Mouse (Mus musculus) embryonic facial prominence, embryonic 12.5 days (tissue): ENCODE data around the gene Dus3l. TPM values are rescaled to one million over a fixed set of nuclear protein-coding genes. Genes with fewer than 3 reads are reported as not detected.

Experiments used
- ATAC-seq: fragments of 200-750 bp; cut with Nextera tagmentation; 2 replicates; pipeline ENCODE4 v1.8.0; 2017; ENCODE audit not compliant: insufficient number of reproducible peaks, insufficient read depth, low FRiP score, low TSS enrichment
- H3K27ac ChIP-seq: fragments of 300-500 bp; sonication (generic); 2 replicates; pipeline ENCODE4 v1.5.1; 2016; ENCODE audit warnings: mild to moderate bottlenecking
- H3K27me3 ChIP-seq: fragments of 300-500 bp; sonication (generic); 2 replicates; pipeline ENCODE4 v1.6.1; 2016; ENCODE audit warnings: mild to moderate bottlenecking, moderate library complexity
- H3K36me3 ChIP-seq: fragments of 300-500 bp; sonication (generic); 2 replicates; pipeline ENCODE4 v1.6.1; 2016; ENCODE audit warnings: mild to moderate bottlenecking
- H3K4me1 ChIP-seq: fragments of 300-500 bp; sonication (generic); 2 replicates; pipeline ENCODE4 v1.6.1; 2016
- H3K4me2 ChIP-seq: fragments of 300-500 bp; sonication (generic); replicated peaks from 2 replicates; pipeline ENCODE4 v1.6.1; 2016; ENCODE audit warnings: mild to moderate bottlenecking, moderate library complexity
- H3K4me3 ChIP-seq: fragments of 300-500 bp; sonication (generic); 2 replicates; pipeline ENCODE4 v1.5.1; 2016; ENCODE audit warnings: mild to moderate bottlenecking
- H3K9ac ChIP-seq: fragments of 300-500 bp; sonication (generic); 2 replicates; pipeline ENCODE4 v1.6.1; 2016; ENCODE audit warnings: mild to moderate bottlenecking, moderate library complexity
- H3K9me3 ChIP-seq: fragments of 300-500 bp; sonication (generic); 2 replicates; pipeline ENCODE4 v1.6.1; 2016; ENCODE audit warnings: mild to moderate bottlenecking, moderate library complexity
- WGBS: fragments of 180-500 bp; shearing (Covaris S2); methylation state at CpG from one replicate; pipeline ENCODE4 v1.1.7; 2016; 5-methylcytosine and 5-hydroxymethylcytosine counted together
- polyA plus RNA-seq: library from polyadenylated mRNA; unstranded; fragments of >200 nt; fragmentation: Nextera tagmentation; extraction: Ambion mirVana; gene quantifications from 2 replicates; pipeline ENCODE4 v1.2.1, GENCODE M21; 2016

Gene Dus3l
- polyA plus RNA-seq, result 44.1 and 47.2 TPM in 2 replicates

DNA sequence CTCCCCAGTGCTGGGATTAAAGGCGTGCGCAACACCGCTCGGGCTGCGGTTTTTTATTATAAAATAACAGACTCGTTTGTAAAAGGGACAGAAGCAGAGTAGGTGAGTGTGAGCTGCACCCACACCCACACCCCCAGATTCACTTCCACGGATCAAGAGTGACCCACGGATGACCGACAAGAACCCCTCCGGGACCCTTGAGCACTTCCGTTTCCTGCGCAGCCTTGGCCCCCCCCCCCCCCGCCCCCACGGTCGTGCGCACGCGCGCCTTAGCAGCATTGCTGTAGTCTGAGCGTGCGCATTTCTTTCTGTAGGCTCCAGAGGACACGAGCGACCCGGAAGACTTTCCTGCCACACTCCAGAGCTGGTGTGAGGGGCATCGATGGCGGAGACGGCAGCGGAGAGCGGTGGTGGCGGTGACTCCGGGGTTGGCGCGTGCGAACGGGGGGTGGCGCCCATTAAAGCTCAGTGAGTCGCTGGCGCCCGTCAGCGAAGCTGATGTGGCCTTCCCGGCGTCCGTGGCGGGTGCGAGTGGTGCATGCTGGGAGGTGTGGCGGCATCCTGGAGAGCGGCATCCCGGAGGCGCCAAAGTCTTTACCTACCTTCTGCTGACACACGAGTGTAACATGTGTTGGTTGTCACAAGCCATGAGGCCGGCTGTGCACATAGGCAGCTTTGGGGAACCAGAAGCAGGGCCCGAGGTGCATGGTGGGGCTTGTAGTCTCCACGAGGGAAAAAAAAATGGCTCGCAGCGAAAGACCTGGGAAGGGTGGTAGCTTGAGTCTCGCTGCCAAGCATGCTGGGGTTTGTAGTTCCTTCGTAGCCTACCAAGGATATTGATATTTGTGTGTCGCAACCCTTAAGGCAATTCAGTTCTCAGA is at the start of gene Dus3l:
Gene Dus3l, plus strand, starts transcription at position 284 of the 881 bp plus-strand sequence.
- 2% methylated on average over 56 of the region's 58 CpGs for WGBS
- Histone ChIP-seq H3K4me1 (peaks cover 20% of the 10 kb centered on the region), H3K4me3 (peak within 1 kb of the TSS; percentile 76), H3K36me3 (peaks cover 32% of the 10 kb centered on the region), H3K4me2 (peak within 1 kb of the TSS; percentile 78), H3K9ac (peak within 1 kb of the TSS; percentile 74), H3K9me3 (no peaks in the 10 kb centered on the region), H3K27ac (peak within 1 kb of the TSS; percentile 93), H3K27me3 (peaks cover 9% of the 10 kb centered on the region; the same call in 1 of the 2 replicates)
- ATAC-seq, result peak; percentile 70

DNA sequence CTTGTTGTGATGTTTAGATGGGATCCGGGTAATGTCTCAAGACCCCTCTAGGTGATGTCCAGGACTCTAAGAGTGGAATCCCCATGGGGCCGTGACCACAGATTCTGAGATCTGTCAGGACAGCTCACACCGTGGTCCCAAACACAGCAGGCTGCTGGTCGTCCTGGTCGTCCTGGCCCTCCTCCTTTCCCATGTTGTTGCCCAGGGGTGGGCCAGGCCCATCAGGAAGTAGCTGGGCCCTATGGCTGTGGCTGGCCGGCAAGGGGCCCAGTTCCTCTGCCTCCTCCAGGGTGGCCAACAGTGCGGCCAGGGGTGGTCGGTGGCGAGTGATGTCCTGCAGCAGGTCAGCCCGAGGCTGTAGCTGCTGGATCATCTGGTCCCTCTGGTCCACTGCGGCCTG is 49.2 kb upstream of the Dus3l start:
- no peak for ATAC-seq
- Histone ChIP-seq H3K4me1 (peaks cover 21% of the 10 kb centered on the region), H3K36me3 (peaks cover 24% of the 10 kb centered on the region), H3K9me3 (no peaks in the 10 kb centered on the region), H3K27me3 (no peaks in the 10 kb centered on the region), H3K27ac (no peak overlapping the region), H3K4me2 (peak overlapping the region; percentile 78; the same call in 1 of the 2 replicates), H3K4me3 (no peak overlapping the region), H3K9ac (peak overlapping the region; percentile 67; the same call in 1 of the 2 replicates)
- WGBS, result 62% methylated on average over 11 of the region's 11 CpGs

GRCm38 (mm10) chr17:56715914-56716654 is 48.5 kb upstream of the Dus3l start:
- ATAC-seq, result no peak
- peaks cover 20% of the 10 kb centered on the region for H3K36me3 ChIP-seq
- peaks cover 21% of the 10 kb centered on the region for H3K4me1 ChIP-seq
- WGBS, result 23% methylated on average over 22 of the region's 22 CpGs
- H3K4me3 ChIP-seq, result peak overlapping the region; percentile 75
- peak overlapping the region; percentile 78 for H3K4me2 ChIP-seq
- H3K9me3 ChIP-seq, result no peaks in the 10 kb centered on the region
- H3K27ac ChIP-seq, result peak overlapping the region; percentile 69
- H3K9ac ChIP-seq, result peak overlapping the region; percentile 67
- no peaks in the 10 kb centered on the region for H3K27me3 ChIP-seq

DNA sequence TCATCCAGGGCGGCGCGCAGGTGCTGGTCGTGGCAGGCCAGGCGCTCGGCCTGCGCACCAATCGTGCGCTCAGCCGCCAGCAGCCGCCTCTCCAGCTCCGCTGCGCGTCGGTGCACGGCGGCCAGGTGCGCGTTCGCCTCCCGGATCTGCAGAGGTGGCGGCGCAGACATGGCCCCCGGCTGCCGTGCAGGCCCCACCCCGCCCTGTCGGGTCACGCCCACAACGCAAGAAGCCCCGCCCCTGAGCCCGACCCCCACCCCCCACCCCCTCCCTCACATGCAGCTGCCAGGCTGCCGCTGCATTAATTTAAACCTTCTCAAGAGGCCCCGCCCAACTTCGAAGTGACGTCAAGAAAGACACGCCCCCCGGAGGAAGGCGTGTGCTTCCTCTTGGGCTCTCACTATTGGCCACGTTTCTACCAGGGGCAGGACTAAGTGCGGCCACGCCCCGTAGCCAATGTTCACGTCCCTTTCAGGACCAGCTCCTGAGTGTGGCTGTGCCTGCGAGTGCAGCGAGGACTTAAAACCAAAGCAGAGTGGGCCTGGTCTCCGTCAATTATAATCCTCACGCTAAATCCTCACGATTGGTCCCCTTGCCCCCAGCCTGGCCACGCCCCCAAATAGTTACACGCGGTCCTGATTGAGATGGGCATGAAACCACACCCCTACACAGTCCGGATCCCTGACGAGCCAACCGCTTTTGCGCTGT is 47.7 kb upstream of the Dus3l start:
- Histone ChIP-seq H3K9me3 (no peaks in the 10 kb centered on the region), H3K4me3 (peak overlapping the region; percentile 75), H3K27me3 (no peaks in the 10 kb centered on the region), H3K4me2 (peak overlapping the region; percentile 78), H3K27ac (peak overlapping the region; percentile 69), H3K36me3 (peaks cover 20% of the 10 kb centered on the region), H3K4me1 (peaks cover 21% of the 10 kb centered on the region), H3K9ac (peak overlapping the region; percentile 88)
- under 1% methylated on average over 55 of the region's 55 CpGs for WGBS
- peak; percentile 93 for ATAC-seq

DNA sequence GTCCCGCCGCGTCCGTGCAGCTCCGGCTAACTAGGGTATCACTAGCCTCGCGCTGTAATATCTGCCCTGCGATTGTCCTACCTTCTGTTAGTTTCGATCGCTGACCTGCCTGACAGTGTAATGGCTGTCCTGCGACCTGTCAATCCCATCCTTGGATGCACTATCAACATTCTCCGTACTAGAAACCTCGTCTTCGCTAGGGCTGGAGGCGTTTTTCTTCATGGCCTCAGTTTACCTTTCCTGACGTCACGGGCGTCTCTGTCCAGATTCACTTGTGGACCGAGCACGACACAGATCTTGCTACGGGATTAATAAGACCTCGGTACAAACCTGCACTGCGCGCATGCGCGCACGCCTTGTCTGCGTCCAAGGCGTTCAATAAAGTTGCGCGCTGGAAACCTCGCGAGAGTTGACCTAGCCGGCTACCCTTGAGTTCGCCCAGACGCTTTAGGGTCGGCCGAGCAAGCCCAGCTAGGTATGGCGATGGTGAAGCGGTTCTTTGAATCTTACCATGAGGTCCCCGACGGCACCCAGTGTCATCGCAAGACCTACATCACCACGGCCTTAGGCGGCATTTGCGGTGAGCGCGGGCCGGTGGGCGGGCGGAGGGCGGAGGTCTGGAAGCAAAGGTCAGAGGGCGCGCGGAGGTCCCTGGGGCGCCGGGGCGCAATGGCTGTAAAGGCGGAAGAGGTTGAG is 47.0 kb upstream of the Dus3l start, which contains the start of the genes Ndufa11 and Vmac:
Gene Ndufa11, plus strand, starts transcription at position 405 of the 696 bp plus-strand sequence.
Gene Vmac, minus strand, starts transcription at position 660 of the 696 bp plus-strand sequence.
- Histone ChIP-seq H3K27ac (peak within 1 kb of the TSS; percentile 75), H3K4me1 (peaks cover 21% of the 10 kb centered on the region), H3K9ac (peak within 1 kb of the TSS; percentile 88), H3K4me2 (peak within 1 kb of the TSS; percentile 78), H3K4me3 (peak within 1 kb of the TSS; percentile 75), H3K36me3 (peaks cover 20% of the 10 kb centered on the region), H3K9me3 (no peaks in the 10 kb centered on the region), H3K27me3 (no peaks in the 10 kb centered on the region)
- ATAC-seq, result peak; percentile 64
- under 1% methylated on average over 59 of the region's 59 CpGs for WGBS

DNA sequence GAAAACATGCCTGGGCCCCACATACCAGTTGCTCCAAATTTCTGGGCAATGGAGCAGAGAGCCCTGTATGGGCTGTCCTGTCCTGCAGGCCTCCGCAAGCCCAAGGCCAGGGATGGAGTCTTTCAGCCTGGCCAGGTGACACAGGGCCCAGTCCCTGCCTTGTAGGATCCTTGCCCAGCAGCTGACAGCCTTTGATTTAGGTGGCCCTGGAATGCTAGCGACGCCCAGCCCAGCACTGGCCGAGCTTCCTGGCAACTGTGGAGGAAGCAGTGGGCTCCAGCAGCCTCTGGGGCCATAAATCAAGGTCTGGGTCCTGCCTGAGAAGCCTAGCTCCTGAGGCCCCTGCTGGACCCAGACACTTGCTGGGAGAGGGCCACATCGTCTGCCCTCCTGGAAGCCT is 42.1 kb upstream of the Dus3l start:
- Histone ChIP-seq H3K4me3 (no peak overlapping the region), H3K4me1 (peaks cover 23% of the 10 kb centered on the region), H3K9me3 (no peaks in the 10 kb centered on the region), H3K4me2 (no peak overlapping the region), H3K27me3 (no peaks in the 10 kb centered on the region), H3K9ac (no peak overlapping the region), H3K36me3 (peaks cover 34% of the 10 kb centered on the region), H3K27ac (no peak overlapping the region)
- WGBS, result 93% methylated on average over 5 of the region's 5 CpGs
- no peak for ATAC-seq

DNA sequence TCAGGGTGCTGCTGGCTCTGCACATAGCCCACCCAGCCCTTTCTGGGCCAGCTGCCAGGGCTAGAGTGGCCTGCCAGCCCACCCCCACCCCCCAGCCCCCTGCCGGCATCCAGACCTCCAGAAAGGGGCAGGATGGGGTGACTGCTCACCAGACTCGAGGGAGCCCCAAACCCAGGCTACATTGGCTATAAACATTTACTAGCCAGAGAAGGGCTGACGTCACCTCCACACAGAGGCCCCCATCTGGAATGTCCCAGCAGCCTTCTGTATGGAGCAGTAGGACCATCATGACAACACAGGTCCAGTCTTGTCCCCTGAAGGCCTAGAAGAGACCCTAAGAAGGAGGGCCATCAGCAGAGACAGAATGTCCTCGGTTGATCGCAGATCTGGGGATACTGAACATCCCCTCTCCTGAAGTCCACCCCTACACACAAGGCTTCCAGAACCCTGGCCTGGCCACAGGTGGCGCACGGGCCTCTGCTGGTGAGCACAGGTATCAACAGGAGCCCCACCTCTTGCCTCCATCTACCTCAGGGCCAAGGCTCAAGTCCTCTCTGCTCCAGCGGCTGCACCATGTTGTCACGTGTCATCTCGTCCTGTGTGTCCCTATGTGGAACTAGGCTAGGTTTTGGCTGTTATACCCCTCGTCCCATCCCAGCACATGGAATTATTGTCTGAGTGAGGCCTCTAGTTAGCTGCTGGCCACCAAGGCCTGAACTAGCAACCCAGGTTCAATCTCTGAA is 41.0 kb upstream of the Dus3l start:
- no peak overlapping the region for H3K9ac ChIP-seq
- 86% methylated on average over 11 of the region's 11 CpGs for WGBS
- no peak overlapping the region for H3K27ac ChIP-seq
- no peak overlapping the region for H3K4me3 ChIP-seq
- no peaks in the 10 kb centered on the region for H3K27me3 ChIP-seq
- H3K9me3 ChIP-seq, result no peaks in the 10 kb centered on the region
- peaks cover 34% of the 10 kb centered on the region for H3K36me3 ChIP-seq
- ATAC-seq, result no peak
- peaks cover 30% of the 10 kb centered on the region for H3K4me1 ChIP-seq
- H3K4me2 ChIP-seq, result no peak overlapping the region

DNA sequence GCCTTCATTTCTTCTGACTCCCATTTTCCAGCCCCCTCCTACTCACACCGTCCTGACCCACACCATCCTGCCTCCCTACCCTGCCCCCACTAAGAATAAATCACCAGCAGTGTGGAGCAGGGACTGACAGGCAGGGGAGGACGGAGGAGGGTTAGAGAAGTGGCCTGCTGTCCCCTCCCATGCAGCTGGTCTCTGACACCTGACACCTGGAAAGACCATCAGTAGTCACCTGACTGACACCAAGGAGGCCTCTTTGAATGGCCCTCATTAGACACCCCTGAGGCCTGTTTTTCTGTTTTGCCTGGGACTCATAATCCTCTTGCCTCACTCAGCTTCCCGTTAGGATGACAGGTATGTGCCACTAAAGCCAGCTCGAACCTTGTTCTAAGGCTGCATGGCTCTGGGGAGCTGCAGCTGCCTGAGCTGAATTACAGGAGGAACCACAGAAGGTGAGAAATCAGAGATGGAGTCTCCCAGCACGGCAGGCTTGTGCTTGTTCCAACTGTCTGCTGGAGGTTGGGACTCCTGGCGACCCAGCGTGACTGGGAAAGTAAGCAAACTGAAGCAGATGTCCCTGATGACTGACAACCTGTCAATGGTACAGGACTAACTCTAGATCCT is 37.4 kb upstream of the Dus3l start:
- H3K36me3 ChIP-seq, result peaks cover 20% of the 10 kb centered on the region
- H3K27ac ChIP-seq, result 0 out of 2 replicates have a peak overlapping the region, but pooled peaks have one; percentile 52
- ATAC-seq, result no peak
- H3K4me3 ChIP-seq, result no peak overlapping the region
- H3K9me3 ChIP-seq, result no peaks in the 10 kb centered on the region
- peaks cover 20% of the 10 kb centered on the region for H3K4me1 ChIP-seq
- no peak overlapping the region; the same call in 1 of the 2 replicates for H3K4me2 ChIP-seq
- WGBS, result 6% methylated on average over 7 of the region's 7 CpGs
- no peaks in the 10 kb centered on the region for H3K27me3 ChIP-seq
- no peak overlapping the region for H3K9ac ChIP-seq

DNA sequence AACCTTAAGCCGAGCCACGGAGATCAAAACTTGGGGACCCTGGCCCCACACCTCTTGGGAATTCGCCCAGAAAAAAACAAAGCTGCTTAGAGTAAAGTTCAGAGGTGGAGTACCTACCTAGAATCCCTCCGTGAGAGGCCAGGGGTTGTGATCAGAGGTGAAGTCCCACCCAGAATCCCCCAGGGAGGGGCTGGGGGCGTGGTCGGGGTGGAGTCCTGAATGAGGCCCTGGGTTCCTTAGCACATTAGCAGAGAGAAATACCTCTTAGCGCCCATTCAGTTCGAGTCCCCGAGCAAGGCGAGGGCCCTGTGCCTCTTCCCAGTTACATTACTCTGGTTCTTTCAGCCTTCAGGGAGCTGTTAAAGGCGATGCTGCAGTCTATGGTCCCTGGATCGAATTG is 36.9 kb upstream of the Dus3l start:
- no peaks in the 10 kb centered on the region for H3K27me3 ChIP-seq
- 11% methylated on average over 12 of the region's 12 CpGs for WGBS
- H3K9ac ChIP-seq, result no peak overlapping the region
- peaks cover 15% of the 10 kb centered on the region for H3K36me3 ChIP-seq
- H3K9me3 ChIP-seq, result no peaks in the 10 kb centered on the region
- no peak overlapping the region for H3K4me3 ChIP-seq
- no peak overlapping the region for H3K4me2 ChIP-seq
- ATAC-seq, result no peak
- 0 out of 2 replicates have a peak overlapping the region, but pooled peaks have one; percentile 52 for H3K27ac ChIP-seq
- H3K4me1 ChIP-seq, result peaks cover 20% of the 10 kb centered on the region

DNA sequence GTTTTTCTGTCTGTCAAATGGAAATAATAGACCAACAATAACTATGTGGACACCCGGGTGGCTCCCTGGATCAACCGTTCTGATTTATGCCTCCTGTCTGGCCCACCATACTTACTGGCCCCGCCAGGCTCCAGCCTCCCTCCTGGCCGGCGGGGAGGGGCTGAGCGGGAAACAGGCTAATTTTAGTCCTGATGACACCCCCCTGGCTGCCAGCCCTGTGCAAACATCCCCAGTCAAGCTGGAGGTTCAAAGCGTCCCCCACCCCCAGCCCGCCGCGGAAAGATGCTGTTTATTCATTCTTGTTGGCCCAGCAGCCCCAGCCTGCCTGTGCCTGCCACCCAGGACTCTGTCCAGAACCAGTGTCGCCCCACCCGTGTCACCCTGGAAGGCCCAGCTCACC is 36.4 kb upstream of the Dus3l start:
- H3K36me3 ChIP-seq, result peaks cover 10% of the 10 kb centered on the region
- H3K27me3 ChIP-seq, result 0 out of 2 replicates have a peak, but pooled peaks cover 1% of the 10 kb centered on the region
- H3K4me2 ChIP-seq, result no peak overlapping the region
- no peaks in the 10 kb centered on the region for H3K9me3 ChIP-seq
- ATAC-seq, result no peak
- H3K9ac ChIP-seq, result no peak overlapping the region
- H3K27ac ChIP-seq, result no peak overlapping the region
- H3K4me1 ChIP-seq, result peaks cover 20% of the 10 kb centered on the region
- H3K4me3 ChIP-seq, result no peak overlapping the region
- WGBS, result 30% methylated on average over 12 of the region's 12 CpGs
